Mouse (Mus musculus) natural killer cell, adult 2 months (primary cell): ENCODE results near the gene Trpm8.

Source experiments
- DNase-seq, 2 experiments: peaks; one replicate each; pipeline ENCODE4 v3.0.0; 2022; ENCODE audit warnings: low spot score in 2 of 2

Trpm8 gene

DNA sequence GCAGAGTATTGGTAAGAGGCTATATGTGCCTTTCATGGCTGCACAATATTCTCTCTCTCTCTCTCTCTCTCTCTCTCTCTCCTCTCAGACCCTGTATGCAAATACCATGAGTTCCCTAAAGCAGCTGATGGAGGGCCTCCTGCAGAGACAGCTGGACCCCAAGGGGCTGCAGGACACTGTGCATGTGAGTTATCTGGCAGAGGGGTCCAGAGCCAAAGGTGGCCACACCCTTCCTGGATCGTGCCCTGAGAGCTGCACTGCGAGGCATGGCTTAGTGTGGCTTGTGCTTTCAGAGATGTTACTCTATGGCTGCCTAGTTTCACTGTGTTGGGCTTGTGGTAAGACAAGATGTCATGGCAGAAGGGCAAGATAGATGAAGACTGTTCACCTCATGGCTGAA is 29.8 kb upstream of the Trpm8 start:
- DNase-seq: no peak

DNA sequence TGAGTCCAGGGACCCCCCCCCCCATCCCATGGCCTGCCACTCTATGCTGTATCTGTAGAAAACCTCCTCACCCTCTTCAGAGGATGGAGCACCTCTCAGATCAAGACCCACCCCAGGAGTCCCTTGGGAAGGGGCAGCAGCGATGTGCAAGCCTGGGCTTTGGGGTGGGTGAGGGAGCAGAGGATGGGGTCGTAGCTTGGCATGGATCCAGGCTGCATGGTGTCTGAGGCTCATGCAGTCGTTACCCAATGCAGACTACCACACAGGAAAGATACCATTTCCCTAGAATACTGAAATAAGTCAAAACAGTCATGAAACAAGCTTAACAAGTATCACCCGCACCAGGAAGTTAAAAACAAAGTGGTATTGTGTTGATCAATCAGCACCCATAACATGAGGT is 28.8 kb upstream of the Trpm8 start:
- no peak for DNase-seq

DNA sequence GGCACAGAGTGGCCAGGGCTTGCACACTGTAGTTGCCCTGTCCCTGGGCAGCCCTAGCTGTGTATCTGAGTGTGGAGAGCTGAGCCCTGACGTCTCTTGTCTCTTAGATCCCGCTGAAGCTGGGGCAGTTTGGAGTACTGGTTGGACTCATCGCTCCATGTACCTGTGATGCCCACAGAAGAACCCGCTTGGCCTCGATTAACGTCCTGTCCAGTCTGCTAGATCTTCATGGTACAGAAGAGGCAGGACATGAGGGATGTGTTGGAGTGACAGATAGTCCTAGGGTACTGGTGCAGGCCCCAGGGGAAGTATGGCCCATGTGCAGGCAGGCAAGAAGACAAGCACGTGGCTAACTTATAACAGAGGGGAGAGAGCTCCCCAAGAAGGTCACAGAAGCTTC is 27.9 kb upstream of the Trpm8 start:
- DNase-seq: no peak

DNA sequence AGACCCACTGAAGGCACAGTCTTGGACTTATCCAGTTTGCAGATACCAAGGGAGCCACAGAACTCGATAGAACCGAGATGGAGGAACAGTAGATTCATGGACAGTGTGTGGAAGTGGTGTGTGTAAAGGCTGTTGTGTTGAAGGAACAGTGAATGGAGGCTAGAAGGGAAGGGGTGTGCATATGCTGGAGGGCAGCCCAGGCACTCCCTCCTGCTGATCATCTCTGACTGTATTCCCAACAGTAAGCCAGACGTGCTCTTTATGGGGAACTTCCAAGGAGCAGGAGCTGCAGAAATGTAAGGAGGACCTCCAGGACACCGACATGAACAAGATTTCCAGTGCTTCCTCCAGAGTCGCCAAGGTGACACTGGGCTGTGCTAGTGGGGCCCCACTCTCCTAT is 27.4 kb upstream of the Trpm8 start:
- DNase-seq: no peak

DNA sequence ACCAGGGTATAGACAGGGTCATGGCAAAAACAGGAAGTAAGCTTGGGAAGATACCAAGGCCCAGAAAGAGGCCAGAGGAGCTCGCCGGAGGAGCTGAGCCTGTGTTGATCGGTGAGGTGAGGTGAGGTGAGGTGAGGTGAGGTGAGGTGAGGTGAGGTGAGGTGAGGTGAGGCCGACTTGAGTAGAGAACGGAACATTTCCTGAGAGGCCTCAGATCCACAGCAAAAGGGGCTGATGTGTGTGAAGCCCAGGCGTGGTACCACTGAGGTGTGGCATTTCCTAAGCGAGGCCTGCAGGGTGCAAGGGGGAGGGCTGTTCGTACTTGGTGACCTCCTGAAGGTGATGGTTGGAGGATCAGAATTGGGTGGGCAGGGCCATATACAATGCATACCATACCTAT is 24.4 kb upstream of the Trpm8 start:
- DNase-seq: no peak

DNA sequence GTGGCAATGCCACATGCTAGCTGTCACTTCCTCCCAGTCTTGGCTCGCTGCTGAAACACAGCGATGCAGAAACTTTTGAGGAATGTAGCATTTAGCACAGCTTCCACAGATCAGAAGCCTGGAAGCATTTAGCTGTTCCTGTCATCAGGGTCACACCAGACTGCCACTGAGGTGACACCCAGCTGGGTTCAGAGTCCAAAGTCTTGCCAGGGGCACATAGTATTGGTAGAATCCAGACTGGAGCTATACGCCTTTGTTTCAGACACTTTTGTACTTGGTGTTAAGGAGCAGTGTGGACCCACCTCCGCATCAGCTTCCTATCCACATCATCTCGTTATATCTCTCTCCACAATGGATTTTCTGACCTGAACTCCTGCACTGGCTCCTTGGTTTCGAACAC is 23.9 kb upstream of the Trpm8 start:
- no peak for DNase-seq

DNA sequence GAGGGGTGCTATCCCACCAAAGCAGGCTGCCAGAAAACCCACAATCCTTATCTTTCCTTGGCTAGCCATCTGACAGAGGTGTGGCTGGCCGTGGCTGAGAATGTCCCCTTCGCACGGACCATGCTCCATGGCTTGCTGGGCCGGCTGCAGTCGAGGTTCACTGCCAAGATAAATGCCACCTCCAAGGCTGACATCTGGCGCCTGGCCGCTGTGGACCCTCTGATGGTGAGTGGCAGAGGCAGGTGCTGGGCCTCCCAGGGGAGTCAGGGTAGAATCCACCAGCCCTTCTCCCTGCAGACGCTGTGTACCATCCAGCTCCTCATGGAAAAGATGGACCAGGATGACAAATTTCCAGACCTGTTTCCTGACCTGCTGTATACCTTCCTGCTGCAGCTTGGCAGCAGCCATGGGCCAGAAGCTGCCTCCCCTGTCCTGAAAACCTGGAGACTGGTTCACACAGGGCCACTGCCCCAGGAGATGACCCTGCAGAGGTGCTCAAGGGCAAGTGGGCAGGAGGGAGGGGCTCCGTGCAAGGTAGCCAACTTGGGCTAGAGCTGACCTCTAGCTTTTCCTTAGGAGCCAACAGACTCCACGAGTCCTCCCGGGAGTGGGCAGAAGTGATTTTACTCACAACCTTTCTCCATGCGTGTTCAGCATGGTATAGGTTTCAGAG is 22.5 kb upstream of the Trpm8 start:
- no peak for DNase-seq

DNA sequence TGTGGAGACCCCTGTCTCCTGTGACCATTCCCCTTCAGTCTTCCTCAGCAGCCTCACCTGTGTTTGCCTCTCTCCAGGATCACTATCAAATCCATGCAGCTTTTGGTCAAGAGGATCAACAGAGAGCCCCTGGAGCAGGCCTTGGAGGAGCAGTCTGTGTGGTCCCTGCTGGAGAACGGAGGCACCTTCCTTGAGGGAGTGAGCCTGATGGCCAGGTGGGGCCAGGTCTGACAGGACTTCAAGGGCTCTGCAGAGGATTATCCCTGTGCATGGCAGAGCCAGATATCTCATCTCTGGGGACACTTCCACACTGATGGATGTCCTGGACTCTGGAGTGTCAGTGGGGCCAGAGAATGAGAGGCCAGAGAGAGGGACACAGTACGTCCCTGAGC is 22.0 kb upstream of the Trpm8 start:
- no peak for DNase-seq

DNA sequence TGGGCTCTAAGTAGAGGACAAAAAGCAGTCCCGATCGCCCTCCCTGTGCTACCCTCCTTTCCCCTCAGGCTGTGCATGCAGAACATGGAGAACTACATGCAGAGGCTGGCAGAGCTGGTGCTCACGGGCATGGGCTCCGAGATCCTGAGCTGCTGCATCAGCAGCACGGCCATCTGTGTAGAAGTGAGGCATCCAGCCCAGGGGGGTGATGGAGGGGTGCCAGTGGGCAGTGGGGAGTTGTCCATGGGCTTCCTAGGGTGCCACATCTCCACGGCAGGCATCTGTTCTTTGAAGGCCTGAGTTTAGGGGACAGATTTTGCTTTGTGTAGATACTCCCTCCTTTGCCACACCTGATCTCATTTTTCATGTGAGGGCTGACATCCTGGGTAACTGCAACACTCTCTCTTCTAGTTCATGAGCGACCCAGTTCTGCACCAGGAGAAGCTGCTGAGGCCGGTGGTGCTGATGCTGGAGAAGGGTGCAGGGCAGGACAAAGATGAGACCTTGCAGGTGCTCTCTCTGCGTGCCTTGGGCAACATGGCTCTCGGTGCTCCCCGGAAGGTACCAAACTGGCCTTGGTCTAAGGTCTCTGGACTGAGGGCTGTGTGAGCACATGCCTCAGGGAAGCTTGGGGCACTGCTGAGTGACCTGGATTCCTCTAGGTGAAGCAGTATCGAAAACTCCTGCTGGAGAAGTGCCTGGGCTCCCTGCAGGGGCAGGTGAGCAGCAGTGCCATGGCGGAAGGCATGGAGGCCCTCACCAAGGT is 21.3 kb upstream of the Trpm8 start:
- DNase-seq: no peak

DNA sequence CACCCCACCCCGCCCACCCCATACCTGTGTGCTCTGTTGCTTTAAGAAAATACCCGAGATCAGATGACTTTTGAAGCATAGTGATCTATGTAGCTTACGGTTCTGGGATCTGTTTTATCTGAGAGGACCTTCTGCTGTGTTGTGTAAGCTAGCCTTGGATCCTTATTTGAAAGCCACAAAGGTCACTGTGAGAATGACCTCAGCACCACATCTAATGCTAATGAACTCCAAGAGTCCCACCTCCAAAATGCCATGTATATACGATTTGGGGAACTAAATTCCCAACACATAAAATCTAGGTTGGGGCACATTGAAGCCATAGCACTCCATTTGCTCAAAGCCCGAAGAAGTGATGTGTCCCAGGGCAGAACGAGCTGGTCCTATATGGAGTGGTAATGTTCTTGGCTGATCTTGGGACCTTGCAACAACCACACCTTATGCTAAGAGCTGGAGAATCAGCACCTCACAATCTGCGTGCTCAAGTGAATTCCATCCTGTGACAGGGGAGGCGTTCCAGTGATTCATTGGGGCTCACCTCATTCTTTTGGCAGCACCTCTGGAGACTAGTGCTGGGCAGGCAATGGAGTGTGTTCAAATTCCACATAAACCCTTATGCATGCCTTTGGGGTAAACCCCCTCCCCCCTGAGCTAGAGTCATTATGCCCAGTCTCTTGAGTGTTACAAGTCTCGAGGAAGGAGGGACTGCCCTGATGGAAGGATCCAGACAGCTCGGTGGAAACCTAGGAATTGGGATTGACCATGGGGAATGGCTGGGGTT is 20.4 kb upstream of the Trpm8 start:
- DNase-seq: no peak

DNA sequence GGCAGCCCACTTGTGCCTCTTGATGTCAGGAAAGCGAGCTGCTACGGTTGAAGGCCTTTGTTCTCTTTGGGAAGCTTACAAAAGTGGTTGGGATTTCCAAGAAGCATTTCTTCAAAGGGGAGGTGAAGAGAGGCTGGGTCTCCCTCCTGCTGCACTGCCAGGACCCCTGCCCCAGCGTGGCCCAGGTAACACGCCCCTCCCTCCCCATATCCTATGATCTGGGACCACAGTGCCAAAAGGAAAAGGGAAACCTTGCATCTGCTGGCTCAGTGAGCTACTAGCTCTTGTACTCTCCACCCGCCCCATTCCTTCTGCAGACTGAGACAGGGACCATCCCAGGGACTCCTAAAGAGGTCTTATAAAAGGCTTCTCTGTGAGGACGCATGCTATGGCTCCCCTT is 19.8 kb upstream of the Trpm8 start:
- DNase-seq: no peak

DNA sequence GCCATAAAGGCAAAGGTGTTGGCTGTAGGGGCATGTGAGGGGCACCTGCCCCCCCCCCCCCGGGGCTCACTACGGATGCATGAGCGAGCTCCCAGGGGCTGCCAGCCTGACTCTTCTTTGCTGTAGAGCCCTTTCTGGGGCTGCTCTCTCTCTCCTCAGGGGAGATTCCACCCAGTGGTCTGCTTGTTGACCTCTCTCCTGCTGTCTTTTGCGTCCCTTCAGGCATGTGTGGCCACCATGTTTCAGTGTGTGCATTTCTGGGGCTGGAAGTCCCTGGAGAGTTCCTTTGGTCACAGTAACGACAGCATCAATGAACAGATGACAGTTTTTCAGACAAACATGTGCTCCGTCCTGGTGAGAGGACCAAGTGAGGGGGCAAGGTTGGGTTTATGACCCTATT is 19.1 kb upstream of the Trpm8 start:
- DNase-seq: no peak

DNA sequence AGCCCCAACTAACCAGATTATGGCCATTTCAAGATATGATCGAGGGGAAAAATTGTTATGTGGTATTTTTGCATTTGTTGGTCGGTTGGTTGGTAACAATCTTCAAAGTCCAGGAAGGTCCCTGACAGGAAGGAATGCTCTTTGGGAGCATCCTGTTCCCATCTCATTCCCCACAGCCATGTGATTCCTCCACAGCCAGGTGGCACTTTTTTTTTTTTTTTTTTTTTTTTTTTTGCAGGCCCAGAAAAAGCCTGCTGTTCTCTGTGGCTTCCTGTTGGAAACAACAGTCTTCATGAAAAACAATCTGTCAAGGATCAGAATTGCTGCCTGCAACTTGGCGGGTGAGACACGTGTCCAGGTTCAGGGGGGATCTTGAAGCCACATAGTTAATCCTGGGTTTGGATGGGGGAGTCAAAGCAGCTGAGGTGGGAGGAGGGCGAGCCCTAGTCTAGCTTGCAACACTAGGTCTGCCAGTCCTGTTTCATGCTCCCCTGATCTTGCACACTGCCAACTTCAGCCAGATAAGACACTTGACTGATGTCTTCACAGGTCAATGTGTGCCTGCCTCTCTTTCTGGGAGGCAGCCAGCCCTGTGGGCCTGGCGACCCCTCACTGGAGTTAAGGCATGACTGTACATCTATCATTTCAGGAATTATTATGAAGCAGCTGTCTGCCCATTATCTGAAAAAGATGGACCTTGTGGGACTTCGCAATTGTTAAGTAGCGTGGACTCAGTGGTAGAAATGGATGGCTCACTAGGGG is 18.4 kb upstream of the Trpm8 start:
- DNase-seq: no peak

DNA sequence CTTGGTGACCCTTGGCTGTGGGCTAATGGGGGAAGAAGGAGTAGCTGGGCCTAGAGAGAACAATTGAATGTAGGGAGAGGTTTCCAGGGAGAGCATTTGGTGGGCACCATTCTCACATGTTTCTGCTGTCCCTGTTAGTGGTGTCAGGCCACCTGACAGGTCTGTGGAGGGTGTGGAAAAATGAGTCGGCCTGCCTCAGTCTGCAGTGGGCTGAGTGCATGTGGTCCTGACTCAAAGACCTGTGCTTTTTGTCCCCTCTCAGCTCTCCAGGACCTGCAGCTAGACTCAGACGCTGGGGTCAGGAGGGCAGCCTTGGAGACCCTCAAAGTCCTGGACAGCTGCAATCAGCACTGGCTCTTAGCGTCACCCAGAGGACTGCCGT is 17.8 kb upstream of the Trpm8 start:
- DNase-seq: no peak

DNA sequence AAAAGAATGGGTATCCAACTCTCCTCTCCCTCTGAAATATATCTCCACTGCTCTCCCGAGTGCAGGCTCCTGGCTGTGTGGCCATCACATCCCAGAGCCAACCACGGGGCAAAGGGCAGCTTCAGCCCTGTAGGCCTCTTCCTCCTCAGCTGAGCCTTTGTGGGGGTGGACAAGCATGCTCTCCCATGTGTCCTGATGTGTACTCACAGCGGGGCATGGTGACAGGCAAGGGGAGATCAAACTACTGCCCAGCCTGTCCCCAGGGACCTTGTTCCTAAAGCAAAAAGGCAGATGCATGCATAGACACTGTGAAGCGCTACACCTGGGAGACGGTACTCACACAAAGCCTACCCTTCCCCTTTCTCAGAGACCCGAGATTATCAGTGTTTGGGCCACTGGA is 17.3 kb upstream of the Trpm8 start:
- no peak for DNase-seq

DNA sequence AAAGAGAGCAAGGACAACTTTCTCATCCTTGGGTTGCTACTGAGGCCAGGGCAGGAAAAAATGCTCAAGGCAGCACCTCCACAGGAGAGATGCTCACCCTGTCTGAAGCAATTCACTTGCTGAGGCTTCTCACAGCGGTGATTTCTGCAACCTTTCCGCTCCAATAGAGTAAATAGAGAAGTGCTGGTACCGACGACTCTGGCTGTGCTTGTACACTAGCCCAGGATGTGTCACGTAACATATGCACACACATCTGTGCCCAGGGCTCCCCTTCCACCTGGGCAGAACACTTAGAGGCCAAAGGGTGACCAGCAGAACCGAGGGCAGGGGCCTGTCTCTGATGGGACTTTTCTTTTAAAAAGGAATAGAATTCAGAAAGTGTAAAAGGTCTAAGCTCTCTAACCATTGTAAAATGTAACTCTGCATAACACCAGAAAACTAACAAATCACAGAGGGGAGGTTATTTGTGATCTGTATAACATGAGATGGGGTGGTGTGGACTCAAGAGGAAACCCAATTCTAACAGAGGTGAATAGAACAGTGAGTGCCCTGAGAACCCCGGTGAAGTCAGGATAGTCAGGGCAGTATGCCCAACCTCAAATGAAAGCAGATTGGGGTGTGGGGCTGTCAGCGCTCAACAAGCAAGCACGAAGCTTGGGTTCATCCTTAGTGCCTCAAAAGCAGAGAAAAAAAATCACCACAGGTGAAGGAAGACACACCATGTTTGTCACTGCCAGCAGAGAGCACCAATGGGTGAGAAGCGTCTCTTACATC is 16.7 kb upstream of the Trpm8 start:
- DNase-seq: no peak

DNA sequence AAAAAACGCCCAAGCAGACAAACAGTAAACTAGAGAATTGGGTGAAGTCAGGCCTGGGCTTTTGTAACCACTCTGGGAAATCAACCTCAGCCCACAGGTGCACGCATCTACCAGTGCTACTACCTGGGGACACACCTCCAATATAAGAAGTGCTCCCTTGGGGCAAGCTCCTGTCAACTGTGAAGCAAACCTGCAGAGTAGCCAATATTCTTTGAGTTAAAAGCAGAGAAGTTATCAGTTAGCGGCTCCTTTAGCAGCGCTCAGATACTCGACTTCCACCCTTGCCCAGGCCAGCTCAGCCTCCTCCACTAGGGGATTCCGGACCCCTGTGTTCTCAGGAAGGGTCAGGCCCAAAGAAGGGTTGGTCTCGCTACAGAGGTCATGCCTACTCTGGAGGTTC is 15.8 kb upstream of the Trpm8 start:
- no peak for DNase-seq

DNA sequence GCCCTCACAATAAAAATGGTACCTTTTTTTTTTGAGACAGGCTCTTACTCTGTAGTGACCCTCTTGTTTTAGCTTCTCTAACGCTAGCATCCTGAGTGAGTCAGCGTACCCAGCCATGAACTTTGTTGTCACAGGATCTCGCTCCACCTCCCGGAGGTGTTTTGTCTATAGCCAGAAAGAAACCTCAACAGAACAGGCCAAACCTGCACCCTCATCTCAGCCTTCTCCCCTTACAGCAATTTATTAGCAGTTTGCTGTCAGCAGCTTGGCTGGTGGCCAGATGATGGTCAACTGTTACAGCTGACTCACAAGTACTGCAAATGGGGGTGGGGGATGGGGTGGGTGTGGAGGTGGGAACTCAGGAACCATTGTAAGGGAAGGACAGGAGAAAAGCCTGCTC is 15.2 kb upstream of the Trpm8 start:
- no peak for DNase-seq

DNA sequence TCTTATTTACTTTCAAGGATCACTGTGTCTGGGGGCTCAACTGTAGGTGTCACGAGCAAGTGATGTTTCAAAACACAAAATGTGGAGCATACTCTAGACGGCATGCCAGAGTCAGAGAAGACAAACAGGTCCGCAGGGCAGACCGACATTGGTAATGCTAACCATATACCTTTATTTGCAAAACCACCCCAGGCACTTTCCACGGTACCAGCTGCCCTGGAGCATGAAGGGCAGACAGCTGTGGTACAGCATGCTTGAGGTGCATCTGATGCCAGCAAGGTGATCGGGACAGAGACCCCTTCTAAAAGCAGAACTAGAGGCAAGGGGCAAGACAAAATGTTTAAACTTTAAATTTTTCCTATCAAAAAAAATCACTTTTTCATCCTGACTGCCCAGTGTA is 14.5 kb upstream of the Trpm8 start:
- no peak for DNase-seq

DNA sequence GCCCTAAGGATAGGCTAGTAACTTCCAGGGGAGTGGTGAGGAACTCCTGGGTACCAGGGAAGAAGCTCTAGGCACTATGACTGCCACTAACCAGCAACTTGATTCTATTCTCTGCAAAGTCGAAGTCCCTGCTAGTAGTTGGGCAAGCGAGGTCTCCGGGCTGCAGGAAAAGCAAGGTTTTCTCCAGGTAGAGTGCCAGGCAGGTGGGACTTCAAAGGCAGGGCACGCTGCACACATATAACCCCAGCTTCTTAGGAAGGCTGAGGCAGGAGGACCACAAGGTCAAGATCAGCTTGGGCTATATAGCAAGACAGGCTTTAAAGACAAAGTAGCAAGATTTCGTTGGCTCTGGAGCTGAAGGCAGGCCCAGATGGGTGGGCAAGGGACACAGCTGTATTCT is 13.7 kb upstream of the Trpm8 start:
- DNase-seq: no peak

DNA sequence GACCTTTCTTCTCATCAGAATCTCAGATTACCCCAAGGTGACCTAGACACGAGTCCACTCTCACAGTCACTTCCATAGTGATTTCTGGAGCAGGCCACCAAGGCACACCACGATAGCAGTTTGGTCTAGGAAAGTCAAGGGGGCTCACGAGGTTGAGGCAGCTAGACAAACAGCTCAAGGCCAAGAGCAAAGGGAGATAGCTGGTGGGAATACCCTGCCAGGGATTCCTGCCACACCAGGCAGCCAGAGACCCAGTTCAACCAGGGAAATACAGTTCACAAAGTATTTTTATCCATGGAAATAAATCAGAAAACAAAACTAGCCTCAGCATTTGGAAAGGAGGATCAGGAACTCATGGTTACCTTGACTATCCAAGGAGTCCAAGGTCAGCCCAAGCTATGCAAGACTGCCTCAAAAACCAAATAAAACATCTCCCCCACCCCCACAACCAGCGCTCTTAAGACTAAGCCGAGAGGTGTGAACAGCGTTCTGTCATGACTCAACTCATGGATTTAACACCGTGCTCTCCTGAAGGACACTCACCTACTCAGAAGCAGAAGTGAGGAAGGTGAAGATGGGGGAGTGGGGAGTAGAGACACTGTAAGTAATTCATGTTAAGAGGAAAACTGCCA is 13.1 kb upstream of the Trpm8 start:
- no peak for DNase-seq
